Mouse (Mus musculus): ENCODE measurements at regions not wholly inside any gene's neighbourhood (a gene's known extent, or its start where the extent isn't known, plus 50 kb on each side); places are given as distances from the start of the nearest gene placed in this dataset.
A peak's percentile ranks its signal among the peaks of the same experiment; 100 is the strongest.

DNA sequence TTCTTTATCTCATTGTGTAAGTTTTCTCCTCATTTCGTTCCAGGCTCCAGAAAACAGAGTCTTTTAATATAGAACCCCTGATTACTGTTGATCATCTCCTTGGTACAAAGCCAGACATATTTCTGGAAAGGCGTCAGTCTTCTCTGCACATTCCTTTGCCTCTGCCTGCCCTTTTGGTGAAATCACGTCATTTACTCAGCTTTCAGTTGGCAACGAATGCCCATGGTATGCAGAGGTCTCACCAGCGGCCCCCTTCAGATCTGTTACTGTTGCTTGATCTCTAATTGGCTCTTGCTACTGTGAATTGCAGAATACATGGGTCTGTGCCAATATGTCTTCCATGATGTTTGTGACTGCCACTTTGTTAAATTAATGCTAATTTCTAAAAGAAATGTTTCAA lies 412.0 kb upstream of the Pitx2 start:
- DNase-seq (ENCODE audit: extremely low spot score, low read depth, low spot score) = no peak

DNA sequence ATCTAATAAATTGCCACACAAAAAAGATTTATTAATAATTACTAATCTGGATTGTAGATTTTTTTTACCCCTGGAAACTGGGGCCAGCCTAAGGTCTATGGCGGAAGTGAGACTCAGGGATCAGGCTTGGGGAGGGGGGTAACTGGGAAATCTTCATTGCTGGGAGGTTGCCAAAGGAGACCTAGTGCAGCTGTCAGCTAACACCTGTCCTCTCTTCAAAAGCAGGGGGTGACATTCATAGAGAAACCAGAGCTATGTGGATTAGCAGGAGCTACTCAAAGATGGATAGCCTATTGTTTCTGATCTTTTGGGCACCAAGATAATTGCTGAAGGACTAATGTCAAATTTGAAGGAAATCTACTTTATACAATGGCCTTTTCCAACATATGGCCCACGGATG lies 403.7 kb upstream of the Pitx2 start:
- no peak for DNase-seq (ENCODE audit: extremely low spot score, low read depth, low spot score)

DNA sequence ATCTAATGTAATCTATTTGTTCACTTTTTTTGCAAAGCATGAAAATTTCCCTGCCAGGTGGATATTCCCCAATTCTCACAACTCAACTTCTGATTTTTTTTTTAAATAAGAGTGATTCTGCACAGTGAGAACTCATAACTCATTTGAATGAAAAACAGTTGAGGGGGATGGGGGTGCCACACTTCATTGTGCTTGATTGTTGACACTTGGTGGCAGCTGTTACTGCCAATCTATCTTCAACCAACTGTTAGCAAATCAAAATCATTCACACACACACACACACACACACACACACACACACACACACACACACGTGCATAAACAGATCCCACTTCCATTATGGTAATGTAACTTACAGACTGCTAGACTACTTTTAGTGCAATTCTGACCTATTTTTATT lies 401.8 kb upstream of the Pitx2 start:
- DNase-seq (ENCODE audit: extremely low spot score, low read depth, low spot score) = no peak

DNA sequence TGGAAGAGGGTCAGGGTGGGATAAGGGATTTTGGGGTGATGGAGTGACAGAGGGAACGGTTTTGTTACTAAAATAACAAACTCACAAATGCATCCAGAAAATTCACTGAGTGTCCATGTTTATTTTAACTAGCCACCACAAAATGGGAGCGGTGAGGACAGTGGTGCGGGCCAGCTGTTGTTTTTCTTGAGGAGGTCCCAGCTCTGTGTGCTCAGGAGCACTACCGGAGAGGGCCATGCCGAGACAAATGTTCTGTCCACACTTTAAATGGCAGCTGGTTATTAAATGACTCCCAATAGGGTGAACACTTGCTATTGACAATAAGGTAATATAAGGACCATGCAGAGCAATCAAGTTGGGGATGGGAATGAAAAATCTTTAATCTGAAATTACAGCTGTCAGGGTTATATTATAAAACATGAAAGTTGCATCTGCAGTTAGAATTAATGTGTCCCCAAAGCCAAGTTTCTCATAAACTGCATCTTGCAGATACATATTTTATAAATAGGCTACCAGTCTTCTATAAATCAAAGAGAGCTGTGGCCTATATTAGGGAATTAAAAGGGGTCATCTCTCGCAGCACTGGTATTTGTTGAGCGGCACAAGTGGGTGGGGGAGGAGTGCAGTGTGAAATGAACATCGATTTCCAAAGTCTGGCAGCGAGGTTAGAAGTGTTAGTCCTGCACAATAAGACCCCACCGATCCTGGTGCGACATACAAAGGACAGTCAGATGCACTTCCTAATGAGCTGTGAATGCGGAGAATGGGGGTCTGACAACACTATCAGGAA lies 370.1 kb upstream of the Pitx2 start:
- DNase-seq (ENCODE audit: extremely low spot score, low read depth, low spot score) = no peak

DNA sequence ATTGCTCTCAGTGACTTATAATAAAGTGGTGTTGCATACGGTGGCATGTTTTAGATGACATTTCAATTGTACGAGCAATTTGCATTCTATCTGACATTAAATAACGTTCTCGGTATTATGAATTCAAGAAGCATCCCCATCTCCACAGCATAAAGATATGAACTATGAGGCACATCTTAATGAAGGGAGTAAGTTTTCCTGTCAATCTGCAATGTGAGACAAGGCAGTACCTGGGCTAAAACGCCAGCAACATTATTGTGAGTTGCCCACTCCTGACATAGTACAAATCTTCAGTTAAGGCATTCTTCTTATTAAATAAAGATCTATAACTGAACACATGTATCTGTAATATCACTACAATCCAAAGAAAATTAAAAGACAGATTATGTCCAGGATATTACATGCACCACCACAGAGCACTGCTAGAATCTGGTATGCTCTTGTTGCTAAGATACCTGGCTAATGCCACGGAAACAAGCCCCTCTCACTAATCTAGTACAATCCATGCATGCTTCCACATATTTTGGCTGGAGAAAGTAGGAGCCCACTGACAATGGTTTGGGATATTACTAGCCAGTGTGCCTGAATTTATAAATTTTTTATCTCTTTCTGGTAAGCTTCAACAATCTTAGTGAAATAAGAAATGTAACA lies 349.2 kb upstream of the Pitx2 start:
- no peak for DNase-seq (ENCODE audit: extremely low spot score, low read depth, low spot score)

DNA sequence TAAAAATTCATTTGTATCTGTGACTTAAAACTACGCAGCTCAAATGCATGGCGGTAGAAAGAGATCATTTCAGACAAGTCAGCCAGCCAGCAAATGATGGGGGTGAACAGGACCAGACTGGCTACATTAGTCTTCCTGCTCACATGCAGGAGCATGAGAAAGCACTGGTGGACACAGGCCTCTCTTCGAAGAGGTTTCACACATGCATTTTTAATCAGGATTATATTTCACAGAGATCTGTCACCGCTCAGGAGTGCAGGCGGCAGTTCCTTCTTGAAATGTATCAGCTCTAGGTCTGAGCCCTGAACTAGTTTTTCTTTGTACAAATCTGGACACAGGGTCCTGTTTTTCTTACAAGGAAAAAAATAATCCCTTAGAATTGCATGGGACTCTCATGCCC lies 343.2 kb upstream of the Pitx2 start:
- no peak for DNase-seq (ENCODE audit: extremely low spot score, low read depth, low spot score)

DNA sequence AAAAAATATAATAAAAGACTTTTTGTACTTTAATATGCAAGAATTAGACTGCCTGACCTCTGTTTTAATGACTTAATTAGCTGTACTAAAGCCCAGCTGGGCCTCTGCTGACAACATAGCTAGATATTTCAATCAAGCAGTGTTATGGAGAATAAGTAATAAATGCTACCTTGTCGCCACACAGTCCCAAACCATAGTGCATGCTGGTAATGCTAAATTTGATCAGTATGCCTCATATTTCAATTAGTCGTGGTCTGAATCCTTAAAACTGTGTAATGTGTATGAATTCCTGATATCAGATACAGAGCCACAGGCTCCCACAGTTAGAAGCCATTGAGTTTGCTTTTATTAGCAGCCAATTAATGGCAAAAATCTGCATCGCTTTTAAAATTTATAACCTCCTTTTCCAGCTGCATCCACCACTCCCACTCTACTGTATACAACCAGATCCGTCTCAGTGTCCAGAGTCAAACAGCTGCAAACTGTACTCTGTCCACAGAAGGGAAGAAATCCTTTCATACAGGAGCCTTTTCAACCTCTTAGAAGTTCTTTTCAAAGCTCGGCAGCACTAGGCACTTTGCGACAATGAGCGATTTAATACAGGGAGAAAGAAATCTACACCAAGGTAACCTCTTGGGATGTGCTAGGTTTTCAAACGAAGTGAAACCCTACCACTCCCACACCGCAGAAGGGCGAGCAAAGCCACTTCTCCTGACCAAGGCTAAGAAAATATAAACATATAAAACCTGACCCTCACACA lies 317.8 kb upstream of the Pitx2 start:
- peak; percentile 5 for DNase-seq (ENCODE audit: extremely low spot score, low read depth, low spot score)

DNA sequence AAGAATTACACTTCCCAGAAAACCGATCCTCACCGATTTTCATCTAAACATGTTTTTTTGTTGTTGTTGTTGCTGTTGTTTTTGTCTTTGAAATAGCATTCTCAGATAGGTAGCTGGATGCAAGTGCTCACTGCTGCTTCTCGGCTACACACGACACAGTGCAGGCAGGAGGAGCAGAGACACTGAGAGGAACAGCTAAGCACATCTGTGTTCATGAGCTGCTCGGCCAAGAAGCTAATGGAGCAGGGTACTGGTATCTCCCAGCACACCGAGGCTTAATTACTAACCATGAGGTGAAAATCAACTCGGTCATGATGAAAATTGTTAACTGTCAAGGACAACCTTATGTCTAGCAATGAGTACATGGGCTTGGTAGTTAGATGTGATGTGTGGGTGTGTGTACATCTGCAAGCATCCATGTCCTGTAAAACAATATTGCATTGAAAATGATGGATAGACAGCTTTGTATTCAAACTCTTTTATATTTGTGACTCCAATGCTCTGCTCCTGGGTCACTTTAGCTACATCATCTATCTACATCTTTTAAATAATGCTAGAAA lies 316.0 kb upstream of the Pitx2 start:
- no peak for DNase-seq (ENCODE audit: extremely low spot score, low read depth, low spot score)

DNA sequence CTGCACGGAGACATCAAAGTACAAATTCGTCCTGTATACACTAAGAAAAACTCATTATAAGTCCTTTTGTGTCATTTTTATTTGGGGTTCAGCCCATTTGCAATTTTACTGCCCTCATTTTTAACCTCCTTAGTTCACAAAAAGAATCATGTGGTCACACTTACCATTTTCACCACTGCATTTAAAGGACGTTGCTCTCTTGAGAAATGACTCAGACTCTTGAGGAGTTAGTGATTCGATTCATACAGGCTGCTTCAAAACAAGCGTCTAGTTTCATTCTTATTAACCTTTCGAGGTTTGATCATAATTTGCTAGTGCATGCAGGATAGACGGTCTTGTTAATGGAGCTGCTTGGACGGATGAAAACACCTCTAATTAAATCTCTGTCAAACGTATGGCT lies 313.0 kb upstream of the Pitx2 start:
- DNase-seq (ENCODE audit: extremely low spot score, low read depth, low spot score) = no peak

DNA sequence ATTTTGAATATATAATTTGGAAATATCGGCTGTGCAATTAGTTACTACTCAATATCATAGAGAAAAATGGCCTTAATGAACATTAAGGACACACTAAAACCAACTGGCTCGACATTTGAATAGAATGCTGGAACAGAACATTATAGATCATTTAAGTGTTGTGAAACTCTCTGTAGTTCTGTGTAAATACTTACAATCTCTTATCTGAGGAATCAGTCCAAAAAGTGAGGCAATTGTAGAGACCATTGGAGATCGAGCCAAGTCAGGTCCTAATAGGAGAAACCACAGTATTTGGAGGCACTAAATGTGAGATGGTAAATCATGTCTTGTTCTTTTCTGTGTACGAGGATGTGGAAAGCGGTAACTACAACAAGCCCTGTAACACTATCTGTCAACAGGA lies 308.6 kb upstream of the Pitx2 start:
- no peak for DNase-seq (ENCODE audit: extremely low spot score, low read depth, low spot score)

DNA sequence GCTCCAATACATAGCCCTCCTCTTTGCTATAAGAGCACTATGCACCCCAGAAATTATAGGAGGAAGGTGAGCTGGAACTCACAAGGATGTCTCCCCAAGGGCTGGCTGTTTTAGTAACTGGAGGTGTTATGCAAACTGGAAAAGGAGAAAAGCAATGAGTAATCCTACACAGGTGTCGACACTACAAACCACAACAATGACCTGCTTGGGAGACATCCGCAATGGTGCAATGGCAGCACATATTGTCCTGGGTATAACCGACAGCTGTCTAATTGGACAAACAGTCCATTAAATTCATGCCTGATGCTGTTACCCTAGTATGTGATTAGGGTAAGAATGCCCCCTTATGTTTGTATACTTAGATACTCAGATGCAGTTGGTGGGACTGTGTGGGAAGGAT lies 303.1 kb upstream of the Pitx2 start:
- DNase-seq (ENCODE audit: extremely low spot score, low read depth, low spot score) = no peak

DNA sequence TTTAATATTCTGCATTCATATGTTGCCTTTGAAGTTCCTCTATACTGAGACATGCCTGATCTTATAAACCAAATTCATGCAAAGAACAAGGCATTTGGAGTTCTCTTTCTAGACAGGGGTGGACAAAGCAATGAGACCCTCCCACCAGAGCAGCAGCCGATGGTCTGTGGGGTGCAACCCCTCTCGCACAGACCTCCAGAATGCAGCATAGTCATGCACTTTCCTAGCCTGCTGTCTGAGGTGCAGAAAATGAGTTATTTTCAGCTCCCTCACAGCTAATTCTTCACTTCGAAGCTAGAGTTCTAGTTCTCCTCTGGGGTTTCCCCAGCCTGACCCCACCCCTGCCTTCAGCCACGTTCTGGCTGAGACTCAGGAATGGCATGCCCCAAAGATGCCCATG lies 288.6 kb upstream of the Pitx2 start:
- DNase-seq (ENCODE audit: extremely low spot score, low read depth, low spot score) = no peak

DNA sequence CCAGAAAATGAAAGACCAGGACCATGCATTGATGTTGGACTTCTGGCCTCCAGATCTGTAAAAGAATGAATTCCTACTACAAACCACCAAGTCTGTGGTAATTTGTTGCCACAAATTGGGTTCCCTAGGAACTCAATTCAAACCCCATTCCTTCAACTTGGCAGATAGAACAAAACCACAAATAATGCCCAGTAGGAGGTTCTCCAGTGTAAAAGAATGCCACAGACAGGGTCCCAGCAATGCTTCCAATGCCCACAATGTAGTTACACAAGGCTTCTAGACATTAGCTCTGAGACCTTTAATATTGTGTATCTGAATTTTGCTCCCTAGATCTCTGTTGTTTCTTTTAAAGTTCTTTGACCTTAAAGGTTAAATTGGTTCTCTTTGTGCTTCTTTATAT lies 278.2 kb upstream of the Pitx2 start:
- DNase-seq (ENCODE audit: extremely low spot score, low read depth, low spot score) = no peak

DNA sequence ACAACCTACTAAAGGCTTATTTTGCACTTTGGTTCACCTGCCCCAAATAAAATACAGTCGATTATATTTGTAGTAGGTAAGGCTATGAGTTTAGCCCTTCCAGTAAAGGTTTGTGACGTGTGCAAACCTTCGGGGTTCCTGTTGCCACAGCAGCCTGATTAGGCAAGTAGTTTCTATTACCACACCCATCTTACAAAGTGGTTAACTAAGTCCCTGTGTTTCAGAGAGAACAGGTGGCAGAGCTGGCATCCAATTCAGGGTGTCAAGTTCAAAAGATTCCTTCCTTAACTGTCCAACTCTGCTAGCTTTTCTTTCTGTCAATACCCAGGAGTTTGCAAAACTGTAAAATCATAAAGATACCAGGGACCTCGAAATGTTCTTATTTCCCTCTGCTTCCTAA lies 277.5 kb upstream of the Pitx2 start:
- DNase-seq (ENCODE audit: extremely low spot score, low read depth, low spot score) = no peak

DNA sequence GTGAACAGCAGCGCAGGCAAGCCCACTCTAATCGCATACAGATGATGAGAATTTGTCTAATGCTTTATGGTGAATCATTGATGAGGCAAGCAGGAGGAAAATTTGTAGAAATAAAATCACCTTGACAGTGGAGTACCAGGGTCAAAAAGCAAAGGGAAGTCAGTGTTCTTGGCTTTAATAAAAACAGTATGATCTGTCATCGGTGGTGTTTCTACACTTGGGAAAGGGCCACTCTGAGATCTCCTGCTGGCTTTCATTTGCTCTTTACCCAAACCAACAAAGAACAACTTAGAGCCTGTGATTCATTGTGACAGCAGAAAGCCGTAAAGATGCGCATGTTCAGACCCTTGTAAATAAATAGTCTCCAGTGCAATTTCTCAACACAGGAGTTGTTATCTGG lies 261.1 kb upstream of the Pitx2 start:
- DNase-seq (ENCODE audit: extremely low spot score, low read depth, low spot score) = no peak

DNA sequence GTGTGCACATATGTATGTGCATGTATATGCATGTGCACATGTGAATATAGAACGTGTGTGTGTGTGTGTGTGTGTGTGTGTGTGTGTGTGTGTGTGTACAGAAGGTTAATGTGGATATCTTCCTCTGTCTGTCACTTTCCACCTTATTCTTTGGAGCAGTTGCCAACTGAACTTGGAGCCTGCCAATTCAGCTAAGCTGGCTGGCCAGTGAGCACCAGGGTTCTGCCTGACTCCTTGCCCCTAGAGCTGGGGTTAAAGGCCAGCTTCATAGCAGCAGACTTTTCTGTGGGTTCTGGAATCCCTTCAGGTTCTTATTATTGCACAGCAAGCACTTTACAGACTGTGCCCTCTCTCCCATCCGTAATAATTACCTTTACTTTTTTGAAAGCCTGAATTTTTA lies 258.5 kb upstream of the Pitx2 start:
- no peak for DNase-seq (ENCODE audit: extremely low spot score, low read depth, low spot score)

DNA sequence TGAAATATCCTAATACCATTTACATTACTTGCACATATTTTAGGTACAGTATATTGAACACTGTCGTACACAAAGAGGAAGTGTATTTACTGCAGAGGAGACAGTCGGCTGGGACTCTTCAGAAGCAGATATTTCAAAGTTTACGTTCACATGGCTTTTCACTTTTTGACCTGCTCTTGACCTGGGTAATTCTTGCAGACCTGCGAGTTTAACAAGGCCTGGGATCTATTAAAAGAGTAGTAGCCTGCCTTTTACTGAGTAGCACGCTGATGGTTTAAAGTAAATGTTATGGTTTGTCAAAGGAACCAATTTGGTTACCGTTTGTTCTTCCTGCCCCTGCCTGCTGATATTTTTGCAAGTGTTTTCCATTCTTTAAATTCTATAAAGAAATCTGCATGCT lies 255.0 kb upstream of the Pitx2 start:
- DNase-seq (ENCODE audit: extremely low spot score, low read depth, low spot score) = peak; percentile 44

DNA sequence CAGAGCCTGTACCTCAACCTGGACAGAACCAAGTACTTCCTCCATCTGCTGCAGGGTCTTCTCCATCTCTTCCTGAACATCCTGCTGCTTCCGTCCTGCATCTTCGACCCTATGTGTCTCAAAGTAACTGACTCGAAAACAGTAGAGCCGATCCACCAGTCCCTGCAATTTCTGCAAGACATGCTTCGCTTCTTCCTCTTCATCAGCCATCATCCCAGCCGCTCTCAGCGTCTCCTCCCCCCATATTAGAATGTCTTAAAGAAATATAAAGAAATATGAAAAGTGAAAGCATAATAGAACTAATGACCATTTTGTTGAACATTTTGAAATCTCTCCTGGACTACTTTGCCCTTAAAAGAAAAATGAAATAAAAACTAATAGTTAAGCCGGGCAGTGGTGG lies 244.8 kb upstream of the Pitx2 start:
- no peak for DNase-seq (ENCODE audit: extremely low spot score, low read depth, low spot score)

DNA sequence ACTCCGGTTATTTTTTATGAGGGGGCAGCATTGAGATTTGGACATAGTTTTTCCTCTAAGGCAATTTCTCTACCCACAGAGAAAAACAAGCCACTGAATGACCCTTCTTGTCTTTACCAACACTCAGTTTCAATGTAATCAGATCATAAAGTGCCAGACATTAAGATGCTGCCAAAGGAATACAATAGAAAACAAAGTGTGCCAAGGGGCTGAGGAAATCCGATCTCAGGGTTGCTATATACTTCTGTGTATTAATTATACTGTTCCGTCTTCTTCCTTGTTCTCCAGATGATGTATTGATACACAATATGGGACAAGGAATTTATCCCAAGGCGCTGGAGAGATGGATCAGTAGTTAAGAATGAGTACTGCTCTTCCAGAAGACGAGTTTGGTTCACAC lies 222.9 kb upstream of the Pitx2 start:
- DNase-seq (ENCODE audit: extremely low spot score, low read depth, low spot score) = no peak

DNA sequence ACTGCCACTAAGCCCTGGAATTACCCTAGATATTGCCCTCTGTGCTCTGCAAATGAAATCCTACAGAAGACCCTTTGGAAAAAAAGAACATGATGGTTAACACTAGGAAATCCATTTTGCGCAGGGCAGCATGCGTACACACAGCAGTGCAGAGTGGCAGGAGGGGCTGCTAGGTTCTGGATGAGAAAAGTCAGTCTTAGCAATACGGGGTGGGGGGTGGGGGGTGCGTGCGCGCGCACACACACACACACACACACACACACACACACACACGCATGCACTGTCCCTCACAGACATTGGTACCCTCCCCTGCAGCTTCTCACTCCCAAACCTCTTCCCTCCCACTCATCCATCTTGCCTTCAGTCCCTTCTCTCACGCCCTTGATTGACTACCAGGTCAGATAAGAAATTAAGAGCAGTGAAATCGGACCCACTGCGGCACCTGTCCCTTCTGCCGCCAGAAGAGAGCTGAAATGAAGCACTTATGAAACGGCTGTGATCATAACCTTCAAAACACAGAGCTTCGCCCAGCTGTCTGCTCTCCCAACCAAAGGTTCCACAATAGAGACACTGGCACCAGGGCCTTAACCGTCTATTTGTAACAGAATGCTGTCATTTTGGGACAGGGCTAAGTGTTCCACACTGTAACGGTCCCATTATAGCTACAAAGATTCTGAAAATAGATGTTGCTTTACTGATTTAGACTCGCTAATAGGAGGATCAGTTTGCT lies 209.3 kb upstream of the Pitx2 start:
- no peak for DNase-seq (ENCODE audit: extremely low spot score, low read depth, low spot score)

DNA sequence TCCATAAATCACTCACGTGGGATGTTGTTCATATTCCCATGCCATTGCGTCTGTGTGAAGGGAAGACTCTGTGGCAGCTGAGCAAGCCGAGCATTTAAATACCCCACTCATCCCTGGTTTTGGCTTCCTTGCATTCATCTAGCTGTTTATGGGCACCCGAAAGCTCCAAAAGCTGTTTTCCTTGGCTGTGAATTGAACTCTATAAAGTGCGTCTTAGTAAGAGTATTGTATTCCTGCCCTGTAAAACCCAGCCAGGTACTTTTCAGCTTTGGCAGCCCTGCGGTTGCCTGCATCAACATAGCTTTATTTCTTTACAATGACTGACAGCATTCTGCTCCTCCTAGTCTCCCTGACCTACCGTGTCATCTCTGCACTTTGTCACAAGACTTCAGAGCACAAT lies 196.8 kb upstream of the Pitx2 start:
- DNase-seq (ENCODE audit: extremely low spot score, low read depth, low spot score) = no peak
